Mouse (Mus musculus) CH12.LX (cell line): ENCODE results near the gene Paox. TPM values are rescaled to one million over a fixed set of nuclear protein-coding genes. Genes with fewer than 3 reads are reported as not detected.
"Not testable (repeated sequence)": the region's sequence is repeated elsewhere in the genome, so short reads cannot be mapped to it uniquely, and the experiment has no call there.

Source experiments
- DNase-seq: peaks from one replicate; pipeline ENCODE4 v3.0.0-alpha.2; 2013; ENCODE audit errors: extremely low read depth
- H3K27ac ChIP-seq: 2 replicates; pipeline ENCODE4 v1.5.1; 2012; ENCODE audit warnings: low read depth, mild to moderate bottlenecking, control low read depth, moderate library complexity; ENCODE audit not compliant: insufficient read depth
- H3K27me3 ChIP-seq: replicated peaks from 2 replicates; pipeline ENCODE3; 2012; ENCODE audit warnings: inconsistent platforms
- H3K36me3 ChIP-seq, 2 experiments: replicated peaks in 1 of 2; 2 replicates each; pipeline versions ENCODE3 to v1.6.1; 2012; ENCODE audit warnings: inconsistent platforms in 1 of 2, low read length in 1 of 2, mild to moderate bottlenecking in 1 of 2, mixed read lengths in 1 of 2, moderate library complexity in 1 of 2; ENCODE audit not compliant: control insufficient read depth in 1 of 2, insufficient read depth in 1 of 2
- H3K4me1 ChIP-seq, 2 experiments: 2 replicates each; pipeline ENCODE4 v1.6.1; 2012; ENCODE audit warnings: inconsistent platforms in 1 of 2, moderate library complexity in 1 of 2; ENCODE audit not compliant: insufficient read depth in 2 of 2, control insufficient read depth in 1 of 2
- H3K4me2 ChIP-seq: 2 replicates; pipeline ENCODE4 v1.6.1; 2012; ENCODE audit warnings: low read depth, mild to moderate bottlenecking, control low read depth; ENCODE audit not compliant: poor library complexity, insufficient read depth, severe bottlenecking
- H3K4me3 ChIP-seq, 3 experiments: fragments of 150-350 bp in 1 of 3; sonication (generic) in 1 of 3; replicated peaks in 1 of 3; 2 replicates each; pipeline versions ENCODE3 to v1.5.1; 2011 to 2012; ENCODE audit warnings: low read depth in 2 of 3, low read length in 2 of 3, mild to moderate bottlenecking in 2 of 3, moderate library complexity in 2 of 3, control low read depth in 1 of 3, improper control_type of control experiment in 1 of 3, inconsistent platforms in 1 of 3, mixed read lengths in 1 of 3; ENCODE audit not compliant: poor library complexity in 1 of 3
- H3K79me2 ChIP-seq: replicated peaks from 2 replicates; pipeline ENCODE4 v1.6.1; 2012; ENCODE audit warnings: mild to moderate bottlenecking, moderate library complexity; ENCODE audit not compliant: control insufficient read depth, poor library complexity, insufficient read depth, severe bottlenecking; ENCODE audit errors: extremely low read depth
- H3K9ac ChIP-seq: 2 replicates; pipeline ENCODE4 v1.6.1; 2012; ENCODE audit warnings: low read depth, mild to moderate bottlenecking, control low read depth, moderate library complexity; ENCODE audit not compliant: insufficient read depth
- H3K9me3 ChIP-seq: replicated peaks from 2 replicates; pipeline ENCODE3; 2012; ENCODE audit warnings: low read length, inconsistent platforms, mixed read lengths
- BHLHE40 ChIP-seq: IDR thresholded peaks from 2 replicates; pipeline ENCODE4 v1.6.1; 2011; ENCODE audit warnings: mild to moderate bottlenecking, low read depth, low read length, improper control_type of control experiment
- CHD1 ChIP-seq: IDR thresholded peaks from 2 replicates; pipeline ENCODE4 v1.6.1; 2012; ENCODE audit warnings: low read depth, low read length, improper control_type of control experiment, inconsistent platforms
- CHD2 ChIP-seq: IDR thresholded peaks from 2 replicates; pipeline ENCODE4 v1.6.1; 2011; ENCODE audit warnings: low read length, improper control_type of control experiment
- ELF1 ChIP-seq: IDR thresholded peaks from 2 replicates; pipeline ENCODE4 v1.6.1; 2014; ENCODE audit warnings: low read depth, mild to moderate bottlenecking, inconsistent platforms, low read length, improper control_type of control experiment
- EP300 ChIP-seq: IDR thresholded peaks from 2 replicates; pipeline ENCODE4 v1.6.1; 2011; ENCODE audit warnings: low read length, improper control_type of control experiment
- ETS1 ChIP-seq: conservative IDR thresholded peaks from 2 replicates; pipeline ENCODE4 v1.6.1; 2012; ENCODE audit warnings: low read depth, mild to moderate bottlenecking, inconsistent platforms, low read length, improper control_type of control experiment, moderate library complexity
- IRF4 ChIP-seq: IDR thresholded peaks from 2 replicates; pipeline ENCODE4 v1.6.1; 2014; ENCODE audit warnings: low read depth, mild to moderate bottlenecking, inconsistent platforms, low read length, improper control_type of control experiment
- JUN ChIP-seq: IDR thresholded peaks from 2 replicates; pipeline ENCODE4 v1.6.1; 2011; ENCODE audit warnings: low read depth, mild to moderate bottlenecking, low read length, improper control_type of control experiment, moderate library complexity; ENCODE audit not compliant: insufficient read depth
- MEF2A ChIP-seq: IDR thresholded peaks from 2 replicates; pipeline ENCODE4 v1.6.1; 2014; ENCODE audit warnings: low read depth, mild to moderate bottlenecking, inconsistent platforms, low read length, improper control_type of control experiment, borderline replicate concordance
- NELFE ChIP-seq: IDR thresholded peaks from 2 replicates; pipeline ENCODE4 v1.6.1; 2011; ENCODE audit warnings: low read depth, low read length, improper control_type of control experiment
- PAX5 ChIP-seq: IDR thresholded peaks from 2 replicates; pipeline ENCODE4 v1.6.1; 2012; ENCODE audit warnings: low read length, inconsistent platforms, mixed read lengths
- POLR2AphosphoS2 ChIP-seq: IDR thresholded peaks from 2 replicates; pipeline ENCODE4 v1.6.1; 2011; ENCODE audit warnings: low read depth, low read length, improper control_type of control experiment
- TCF12 ChIP-seq: IDR thresholded peaks from 2 replicates; pipeline ENCODE4 v1.6.1; 2014; ENCODE audit warnings: low read depth, mild to moderate bottlenecking, inconsistent platforms, low read length, improper control_type of control experiment
- USF1 ChIP-seq: IDR thresholded peaks from 2 replicates; pipeline ENCODE4 v1.6.1; 2014; ENCODE audit warnings: low read depth, mild to moderate bottlenecking, inconsistent platforms, low read length, improper control_type of control experiment
- ZC3H11A ChIP-seq: IDR thresholded peaks from 2 replicates; pipeline ENCODE4 v1.6.1; 2012; ENCODE audit warnings: low read depth, mild to moderate bottlenecking, inconsistent platforms, low read length, improper control_type of control experiment
- ZKSCAN1 ChIP-seq: IDR thresholded peaks from 2 replicates; pipeline ENCODE4 v1.6.1; 2012; ENCODE audit warnings: low read depth, inconsistent platforms, low read length, improper control_type of control experiment, borderline replicate concordance
- ZMIZ1 ChIP-seq: IDR thresholded peaks from 2 replicates; pipeline ENCODE4 v1.6.1; 2012; ENCODE audit warnings: low read depth, mild to moderate bottlenecking, inconsistent platforms, low read length, improper control_type of control experiment
- dilution Hi-C: fragments of 300-500 bp; cut with MboI; formaldehyde crosslinking; loops from 2 replicates; pipeline ENCODE4 v1.14.3; 2020; ENCODE audit warnings: low sequenced_read_pairs; ENCODE audit not compliant: extremely low pct_unique_long_range_greater_than_20kb, extremely low pct_ligation_motif_present
- in situ Hi-C: fragments of 300-500 bp; cut with MboI; formaldehyde crosslinking; loops from 3 replicates; pipeline ENCODE4 v1.14.3; 2019; ENCODE audit warnings: low sequenced_read_pairs, low pct_ligation_motif_present, low pct_unique_long_range_greater_than_20kb, mixed read lengths
- polyA plus RNA-seq: library from polyadenylated mRNA; unstranded; fragments of >175 nt; gene quantifications from 2 replicates; pipeline ENCODE4 v1.2.1, GENCODE M21; 2012; ENCODE audit warnings: low read depth; ENCODE audit not compliant: insufficient read length
- total RNA-seq, 2 experiments: library from RNA; depleted of rRNA; stranded (reverse); fragments of 300-350 nt in 1 of 2; fragments of >200 nt in 1 of 2; gene quantifications; 2 replicates each; pipeline ENCODE4 v1.2.3; 2012 to 2014

The Paox gene
- total and polyA plus RNA-seq, 3 experiments = 30.4 to 40.0 (median 34.5) TPM

DNA sequence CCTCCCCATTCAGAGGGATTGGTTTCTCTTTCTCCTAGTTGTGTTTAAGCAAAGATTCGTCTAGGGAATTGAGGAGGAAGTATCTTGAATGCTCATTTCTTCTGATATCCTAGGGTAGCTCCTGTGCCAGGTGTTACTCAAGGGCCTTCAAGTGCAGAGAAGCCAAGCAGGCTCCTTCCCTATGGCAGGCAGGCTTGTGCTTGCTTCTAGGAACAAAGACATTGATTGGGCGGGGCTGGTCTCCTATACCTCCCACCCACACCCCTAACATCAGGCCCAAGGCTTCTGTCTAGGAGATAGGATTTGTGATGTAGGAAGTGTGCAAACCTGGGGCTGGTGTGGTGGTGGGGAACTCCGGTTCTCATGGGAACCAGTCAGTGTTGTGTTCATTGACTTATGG, 11.3 kb downstream of the Paox start:
- peak overlapping the region; percentile 79 for H3K4me2 ChIP-seq
- no peak for DNase-seq
- no peaks in the 10 kb centered on the region for H3K9me3 ChIP-seq
- H3K27me3 ChIP-seq = no peaks in the 10 kb centered on the region
- peak overlapping the region; percentile 45 to 64 (median 52) for H3K4me3 ChIP-seq
- H3K79me2 ChIP-seq = peaks cover 3% of the 10 kb centered on the region
- in situ Hi-C loops (no loop called here), dilution Hi-C loops (no loop called here)
- H3K27ac ChIP-seq = no peak overlapping the region
- H3K9ac ChIP-seq = peak overlapping the region; percentile 38
- TF ChIP-seq IRF4 (no peak), BHLHE40 (no peak), MEF2A (no peak), USF1 (no peak)
- TF ChIP-seq, all 38 proteins: peak for 0
- H3K4me1 ChIP-seq = peaks cover 14 to 63% of the 10 kb centered on the region in 2 experiments
- H3K36me3 ChIP-seq = peaks cover 18 to 31% of the 10 kb centered on the region in 2 experiments

GRCm38 (mm10) chr7:140127911-140128310, 12.3 kb downstream of the Paox start:
- H3K9ac ChIP-seq = no peak overlapping the region; the same call in 1 of the 2 replicates
- H3K4me1 ChIP-seq = peaks cover 14 to 53% of the 10 kb centered on the region in 2 experiments
- TF ChIP-seq CHD2 (no peak), EP300 (no peak), ZMIZ1 (no peak), CHD1 (no peak), BHLHE40 (no peak), NELFE (no peak), POLR2AphosphoS2 (no peak), ZC3H11A (no peak), PAX5 (no peak), JUN (no peak), MEF2A (no peak), ZKSCAN1 (no peak), ELF1 (no peak), ETS1 (no peak), TCF12 (no peak)
- peak overlapping the region in 1 of 3 experiments; percentile 1 for H3K4me3 ChIP-seq
- in situ Hi-C loops = no loop called here
- H3K79me2 ChIP-seq = peaks cover 3% of the 10 kb centered on the region
- peaks cover 24 to 40% of the 10 kb centered on the region in 2 experiments for H3K36me3 ChIP-seq
- no peaks in the 10 kb centered on the region for H3K9me3 ChIP-seq
- peak overlapping the region; percentile 8; the same call in 1 of the 2 replicates for H3K4me2 ChIP-seq
- no peak overlapping the region for H3K27ac ChIP-seq
- no peaks in the 10 kb centered on the region for H3K27me3 ChIP-seq
- dilution Hi-C loops = no loop called here
- DNase-seq = no peak

DNA sequence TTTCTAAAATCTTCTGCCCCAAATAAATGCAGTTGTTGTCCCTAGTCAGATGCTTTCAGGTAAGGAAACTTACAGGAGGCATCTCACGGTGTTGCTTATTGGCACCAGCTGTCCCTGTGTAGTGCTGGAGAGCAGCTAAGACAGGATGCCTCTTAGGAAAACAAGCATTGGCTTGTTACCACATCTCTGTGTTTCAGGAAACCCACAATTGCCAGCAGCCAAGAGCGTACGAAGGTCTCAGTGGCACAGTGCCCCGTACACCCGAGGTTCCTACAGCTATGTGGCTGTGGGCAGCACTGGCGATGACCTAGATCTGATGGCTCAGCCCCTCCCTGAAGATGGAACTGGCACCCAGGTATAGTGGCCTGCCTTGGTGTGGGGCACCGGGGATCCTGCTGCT, 16.6 kb downstream of the Paox start:
- peaks cover 34 to 70% of the 10 kb centered on the region in 2 experiments for H3K36me3 ChIP-seq
- peaks cover under 1 to 31% of the 10 kb centered on the region in 2 experiments; a peak in 2 of 4 replicates for H3K4me1 ChIP-seq
- H3K27me3 ChIP-seq, H3K9me3 ChIP-seq, DNase-seq, H3K79me2 ChIP-seq, H3K27ac ChIP-seq, H3K9ac ChIP-seq, dilution Hi-C loops, H3K4me2 ChIP-seq, H3K4me3 ChIP-seq: not testable (repeated sequence)
- in situ Hi-C loops = loop anchor here (10.0 kb wide), 2 partner anchors 137 to 217 kb away; partner anchors contain the start of gene Adam8

DNA sequence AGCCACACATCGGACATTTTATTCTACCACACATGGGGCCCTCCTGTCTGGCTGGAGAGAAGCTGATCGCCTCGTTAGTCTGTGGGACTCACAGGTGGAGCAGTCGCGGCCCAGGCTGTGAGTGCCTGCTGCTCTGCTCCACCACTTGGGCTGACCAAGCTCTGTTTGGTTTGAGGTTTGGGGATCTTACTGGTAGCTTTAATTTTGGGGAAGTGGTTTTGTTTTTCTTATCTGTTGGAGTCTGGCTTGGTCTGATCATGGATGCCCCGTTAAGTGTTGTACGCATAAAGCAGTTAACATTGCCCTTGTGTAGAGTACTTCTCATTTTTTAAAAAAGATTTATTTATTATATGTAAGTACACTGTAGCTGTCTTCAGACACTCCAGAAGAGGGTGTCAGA, 18.4 kb downstream of the Paox start:
- dilution Hi-C loops, H3K27me3 ChIP-seq, H3K9me3 ChIP-seq, H3K9ac ChIP-seq, H3K79me2 ChIP-seq, H3K4me2 ChIP-seq, H3K27ac ChIP-seq, DNase-seq, H3K4me3 ChIP-seq: not testable (repeated sequence)
- Histone ChIP-seq H3K36me3 (peaks cover 34 to 64% of the 10 kb centered on the region in 2 experiments), H3K4me1 (peaks cover 0 to 18% of the 10 kb centered on the region in 2 experiments; a peak in 1 of 4 replicates)
- in situ Hi-C loops = loop anchor here (10.0 kb wide), 2 partner anchors 139 to 219 kb away; partner anchors contain the start of gene Adam8
